Mouse (Mus musculus) ZHBTc4 (cell line): ENCODE results near the gene Tbx3.

ENCODE experiments used
- DNase-seq: peaks from one replicate; pipeline ENCODE4 v3.0.0-alpha.2; 2011; ENCODE audit warnings: low read depth, low spot score

Gene Tbx3

DNA sequence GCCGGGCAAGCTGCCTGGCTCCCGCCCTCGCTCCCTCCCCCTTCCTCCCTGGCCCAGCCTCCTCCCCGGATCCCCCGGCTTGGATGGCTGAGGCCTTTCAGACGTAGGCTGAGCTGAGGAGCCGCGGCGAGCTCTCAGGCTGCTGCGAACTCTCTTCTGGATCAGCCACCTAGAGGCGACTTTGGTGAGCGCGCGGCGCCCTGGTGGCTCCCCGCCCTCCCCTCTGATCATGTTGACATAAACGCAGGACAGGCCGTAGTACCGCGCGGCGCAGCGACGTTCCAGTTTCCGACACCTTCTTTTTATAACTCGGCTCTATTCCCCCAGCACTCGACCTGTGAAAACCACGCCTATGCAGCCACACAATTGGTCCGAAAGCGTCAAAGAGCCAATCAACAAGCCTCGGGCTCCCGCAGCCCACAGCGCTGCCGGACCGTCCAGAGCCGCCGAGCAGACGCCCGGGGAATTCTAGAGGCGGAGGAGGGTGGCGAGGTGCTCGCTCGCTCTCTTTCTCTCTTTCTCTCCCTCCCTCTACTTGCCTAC lies at the start of gene Tbx3:
Tbx3 (plus strand) TSS at position 104 of the 543 bp plus-strand sequence.
- peak; percentile 100 for DNase-seq

DNA sequence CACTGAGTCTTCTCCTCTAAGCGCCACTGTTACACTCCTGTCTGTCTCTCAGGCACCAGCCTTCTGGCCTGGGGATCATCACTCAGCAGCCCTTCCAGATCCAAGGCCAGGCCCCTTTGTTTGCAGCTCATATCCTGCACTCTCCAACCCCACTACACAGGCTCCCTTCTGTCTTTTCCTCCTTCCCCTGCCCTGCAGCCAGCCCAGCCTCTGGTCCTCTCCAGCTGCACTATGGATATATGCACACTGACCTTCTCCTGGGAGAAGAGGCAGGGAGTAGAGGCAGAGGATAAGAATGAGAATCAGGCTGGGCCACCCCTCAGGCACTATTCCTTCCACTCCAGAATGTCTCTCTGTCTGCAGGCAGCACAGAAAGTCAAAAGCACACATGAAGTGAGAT lies 48.4 kb upstream of the Tbx3 start:
- no peak for DNase-seq

DNA sequence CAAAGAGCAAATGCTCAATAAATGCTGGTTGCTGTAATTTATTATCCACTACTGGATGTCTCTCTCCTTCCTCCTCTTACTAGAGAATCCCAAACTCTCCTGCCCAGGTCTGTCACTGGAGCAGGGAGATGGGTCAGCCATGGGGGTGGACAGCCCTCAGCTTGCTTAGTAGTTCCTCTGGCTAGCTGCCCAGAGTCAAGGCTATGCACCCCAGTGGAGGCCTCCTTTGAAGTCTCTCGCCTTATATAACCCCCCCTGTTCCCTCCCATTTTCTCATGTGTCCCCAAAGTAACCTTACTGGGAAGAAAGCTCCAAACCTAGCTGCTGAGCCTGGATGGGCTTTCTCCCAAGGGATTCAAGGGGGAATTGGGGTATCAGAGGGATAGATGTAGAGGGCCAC lies 45.9 kb upstream of the Tbx3 start:
- DNase-seq, result no peak

DNA sequence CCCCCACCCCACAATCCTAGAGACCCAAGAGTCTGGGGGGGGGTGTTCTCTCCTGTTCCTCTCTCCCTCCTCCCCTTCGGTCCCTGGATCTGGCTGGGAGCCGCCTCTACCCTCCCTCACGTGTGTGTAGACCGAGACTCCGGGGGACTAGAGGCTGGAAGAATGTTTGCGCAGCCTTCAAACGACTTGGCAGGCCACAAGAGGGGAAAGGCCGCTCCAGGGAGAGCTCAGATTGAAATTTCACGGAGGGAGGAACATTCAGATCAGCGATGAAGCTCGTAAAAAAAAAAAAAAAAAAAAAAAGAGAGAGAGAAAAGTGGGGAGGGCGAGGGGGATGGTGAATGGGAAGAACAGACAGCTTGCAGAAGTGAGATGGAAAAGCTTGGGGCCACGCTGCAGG lies 44.9 kb upstream of the Tbx3 start:
- DNase-seq, result no peak

DNA sequence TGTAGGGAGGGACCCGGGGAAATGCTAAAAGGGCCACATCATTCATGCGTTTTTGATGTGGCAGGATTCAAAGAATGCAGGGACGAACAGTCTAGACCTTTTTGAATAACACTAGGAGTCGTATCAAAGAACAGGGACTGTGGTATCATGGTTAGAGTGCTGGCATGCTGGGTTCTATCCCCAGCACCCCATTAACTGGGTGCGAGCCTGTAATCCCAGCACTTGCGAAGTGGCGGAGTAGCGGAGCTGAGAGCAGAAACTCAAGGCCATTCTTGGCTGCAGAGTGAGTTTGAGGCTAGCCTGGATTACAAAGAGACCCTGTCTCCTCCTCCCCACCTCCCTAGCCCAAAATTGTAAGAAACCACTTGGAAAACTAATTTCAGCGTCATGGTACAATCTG lies 44.3 kb upstream of the Tbx3 start:
- no peak for DNase-seq

DNA sequence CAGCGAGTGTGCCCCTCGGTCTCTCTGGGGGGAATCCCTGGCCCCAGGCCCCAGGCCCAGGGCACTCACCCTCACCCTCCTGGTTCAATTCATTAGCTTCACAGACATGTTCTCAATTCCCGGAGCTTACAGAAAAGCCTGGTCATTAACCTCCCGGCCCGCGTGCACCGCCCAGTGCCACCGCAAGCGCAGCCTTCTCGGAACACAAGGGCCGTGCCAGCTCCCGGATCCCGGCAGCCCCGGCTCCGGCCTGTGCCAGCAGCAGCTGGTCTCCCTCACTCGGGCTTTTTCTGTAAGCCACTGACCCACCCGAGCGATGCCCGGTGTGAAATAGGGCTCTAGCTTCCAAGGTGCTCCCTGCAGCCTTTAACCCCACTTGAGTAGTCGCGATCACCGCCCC lies 43.8 kb upstream of the Tbx3 start:
- no peak for DNase-seq

DNA sequence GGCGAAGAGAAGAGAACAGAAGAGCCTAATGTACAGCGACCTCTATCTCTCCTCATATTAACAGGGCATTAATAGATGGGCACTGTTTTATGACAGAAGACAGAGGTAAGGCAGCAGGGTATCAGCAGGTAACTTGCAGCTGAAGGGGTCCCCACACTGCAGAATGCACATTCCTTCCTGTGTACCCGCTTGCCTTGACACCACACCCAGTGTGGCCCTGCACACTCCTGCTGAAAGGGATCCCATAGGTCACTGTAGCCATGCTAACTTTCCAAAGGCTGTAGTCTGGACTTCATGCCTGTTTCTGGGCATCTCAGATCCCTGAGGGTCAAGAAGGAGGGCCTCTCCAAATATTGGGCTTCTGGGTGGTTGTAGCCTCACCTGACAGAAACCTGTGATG lies 42.4 kb upstream of the Tbx3 start:
- DNase-seq, result no peak

DNA sequence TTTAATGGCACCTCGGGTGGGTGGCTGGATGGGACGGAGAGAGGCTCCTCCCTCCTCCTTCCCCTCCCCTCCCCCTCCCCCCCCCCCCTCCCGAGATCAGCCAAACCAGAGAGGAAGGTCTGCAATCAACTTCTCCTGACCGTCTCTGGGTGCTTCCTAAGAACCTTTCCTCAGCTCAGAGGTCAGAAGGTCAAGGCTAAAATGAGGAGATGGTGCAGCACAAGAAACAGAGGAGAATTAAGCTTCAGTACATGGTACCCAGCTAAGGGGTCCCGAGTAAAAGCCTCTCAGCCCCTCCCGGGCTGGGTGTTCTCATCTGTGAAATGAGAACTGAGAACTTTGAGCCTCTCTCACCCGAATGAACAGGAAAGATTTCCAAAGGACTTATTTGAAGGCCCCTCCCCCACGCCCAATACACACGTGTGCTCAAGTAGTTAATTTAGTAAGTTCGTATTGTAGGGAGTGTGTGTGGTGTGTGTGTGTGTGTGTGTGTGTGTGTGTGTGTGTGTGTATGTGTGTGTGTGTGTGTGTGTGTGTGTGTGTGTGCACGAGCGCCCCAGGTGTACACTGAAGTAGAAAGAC lies 41.6 kb upstream of the Tbx3 start:
- DNase-seq, result peak; percentile 80

DNA sequence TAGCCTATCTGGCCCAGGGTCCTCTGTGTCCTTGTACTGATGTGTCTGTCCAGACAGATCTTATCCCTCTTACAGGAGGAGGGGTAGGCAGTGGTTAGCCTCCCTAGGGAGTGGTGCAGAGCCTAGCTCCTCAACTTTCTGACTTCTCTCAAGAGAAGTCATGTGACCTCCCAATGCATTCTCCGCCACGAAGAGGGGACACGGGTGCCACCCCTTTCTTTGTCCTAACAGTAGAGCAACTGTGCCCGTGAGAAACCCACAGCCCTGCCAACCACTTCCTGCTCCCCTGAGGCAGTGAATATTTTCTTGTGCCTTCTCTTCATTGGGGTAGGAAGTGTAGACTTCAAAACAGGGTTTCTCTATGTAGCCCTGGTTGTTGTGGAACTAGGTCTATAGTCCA lies 36.9 kb upstream of the Tbx3 start:
- no peak for DNase-seq

DNA sequence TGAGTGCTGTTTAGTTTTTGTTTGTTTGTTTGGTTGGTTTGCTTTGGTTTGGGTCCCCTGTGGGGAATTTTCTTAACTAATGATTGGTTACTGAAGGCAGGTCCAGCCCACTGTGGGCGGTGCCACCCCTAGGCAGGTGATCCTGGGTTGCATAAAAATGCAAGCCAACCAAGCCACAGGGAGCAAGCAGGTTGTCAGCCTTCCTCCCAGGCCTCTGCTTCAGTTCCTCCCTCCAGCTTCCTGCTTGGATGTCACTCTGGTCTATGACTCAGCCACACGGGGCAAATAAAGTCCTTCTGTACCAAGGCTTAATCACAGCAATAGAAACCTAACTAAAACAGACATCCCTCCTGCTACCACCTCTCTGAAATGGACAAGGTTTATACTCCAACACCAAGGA lies 35.6 kb upstream of the Tbx3 start:
- peak; percentile 82 for DNase-seq

DNA sequence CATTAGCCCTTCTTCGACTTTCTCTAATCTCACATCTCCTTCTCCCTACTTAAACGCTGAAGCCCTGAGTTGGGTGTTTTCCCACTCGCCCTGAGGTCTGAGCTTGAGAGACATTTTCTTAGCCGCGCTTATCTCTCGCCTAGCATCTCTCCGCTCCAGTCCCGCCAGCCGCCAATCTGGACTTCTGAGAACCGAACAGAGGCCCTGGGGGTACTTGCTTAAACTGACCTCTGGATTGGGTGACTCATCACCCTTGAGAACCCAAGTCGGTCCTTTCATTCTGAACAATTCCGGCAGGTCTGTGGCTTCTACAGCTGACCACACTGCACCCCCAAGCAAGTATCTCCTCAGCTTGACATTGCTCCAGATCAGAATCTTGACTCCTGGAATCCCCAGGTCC lies 32.2 kb upstream of the Tbx3 start:
- no peak for DNase-seq

DNA sequence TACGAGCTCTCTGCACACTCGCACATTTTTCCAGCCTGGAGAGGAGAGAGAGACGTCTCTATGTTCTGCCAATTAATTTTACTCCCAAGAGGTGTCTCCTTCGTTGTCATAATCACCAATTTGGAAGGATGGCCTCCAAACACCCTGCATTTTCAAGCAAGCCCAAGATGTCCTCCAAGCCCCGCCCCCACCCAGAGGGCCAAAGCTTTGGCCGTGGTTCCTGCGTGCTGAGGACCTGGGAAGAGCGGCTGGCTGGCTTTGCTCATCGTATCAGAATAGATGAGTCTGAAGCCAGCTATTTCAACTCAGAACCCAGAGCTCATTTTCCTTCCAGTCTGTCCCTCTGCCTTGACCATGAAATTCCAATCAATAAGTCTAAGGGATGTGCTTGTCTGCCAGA lies 29.4 kb upstream of the Tbx3 start:
- DNase-seq, result peak; percentile 74

DNA sequence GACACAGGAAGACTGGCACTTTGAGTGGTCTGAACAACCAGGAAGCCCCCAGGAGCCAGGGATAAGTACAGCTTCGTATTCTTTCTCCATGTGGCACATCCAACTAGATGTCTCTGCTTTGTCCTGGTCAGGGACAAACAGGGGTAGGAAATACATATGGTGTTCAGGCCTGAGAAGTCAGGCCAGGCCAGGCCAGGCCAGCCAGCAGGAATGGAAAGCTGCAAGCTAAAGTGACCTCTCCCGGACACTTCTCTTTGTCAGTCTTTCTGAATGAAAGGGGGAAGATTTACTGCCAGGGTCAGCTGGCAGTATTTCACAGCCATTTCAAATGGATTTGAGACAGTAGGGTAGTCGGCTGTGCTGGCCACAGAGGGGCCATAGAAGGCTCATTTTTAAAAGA lies 28.8 kb upstream of the Tbx3 start:
- no peak for DNase-seq

DNA sequence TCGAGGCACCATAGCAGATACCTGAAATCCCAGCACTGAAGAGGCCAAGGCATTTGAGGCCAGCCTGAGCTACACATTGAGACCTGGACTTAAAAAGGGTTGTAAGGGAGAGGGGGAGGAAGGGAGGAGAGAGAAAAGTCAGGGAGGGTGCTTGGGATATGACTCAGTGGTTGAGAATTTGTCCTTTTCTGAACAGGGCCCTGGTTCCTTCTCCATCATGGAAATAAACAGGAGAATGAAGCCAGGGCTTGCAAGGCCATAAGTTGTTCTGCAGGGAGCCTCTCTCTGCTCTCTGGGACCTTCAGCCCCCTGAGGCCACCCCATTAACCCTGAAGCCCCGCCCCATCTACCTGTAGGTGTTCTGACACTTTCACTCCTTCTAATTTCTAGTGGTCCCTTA lies 23.5 kb upstream of the Tbx3 start:
- DNase-seq, result no peak

DNA sequence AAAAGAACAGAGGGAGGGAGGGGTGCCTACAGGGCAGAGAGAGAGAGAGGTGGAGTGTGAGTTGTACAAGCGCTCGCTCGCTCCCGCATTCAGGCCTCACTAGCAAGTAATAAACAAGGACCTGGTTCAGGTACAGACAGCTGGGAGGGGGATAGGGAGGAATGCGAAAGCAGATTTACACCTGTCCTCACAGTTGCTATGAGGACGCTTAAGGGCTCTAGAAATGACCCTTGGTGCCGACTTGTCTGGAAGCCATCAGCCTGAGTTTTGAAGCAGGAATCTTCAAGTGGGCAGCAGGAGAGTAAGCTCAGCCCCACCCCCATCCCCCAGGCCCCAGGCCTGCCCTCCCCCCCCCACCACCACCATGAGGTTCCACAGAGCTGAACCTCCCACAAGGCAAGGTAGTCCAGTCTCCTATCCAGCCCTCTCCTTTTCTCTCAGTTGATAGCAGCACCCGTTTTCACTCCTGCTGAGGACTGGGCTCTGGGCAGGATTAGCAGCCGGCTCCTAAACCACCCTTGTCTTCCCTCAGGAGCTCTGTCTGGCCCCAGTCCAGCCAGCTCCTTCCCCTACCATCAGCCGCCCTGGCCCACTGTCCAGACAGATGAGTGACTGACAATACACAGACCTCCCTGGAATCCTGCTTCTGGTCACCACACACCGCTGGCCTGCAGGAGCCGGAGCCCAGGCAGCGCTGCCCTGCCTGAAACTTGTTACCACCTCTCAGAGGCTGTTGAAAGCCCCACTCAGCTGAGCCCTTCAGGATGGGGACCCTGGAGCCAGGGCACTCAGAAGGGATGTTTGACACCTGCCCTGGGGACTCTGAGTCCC lies 19.1 kb upstream of the Tbx3 start:
- no peak for DNase-seq

DNA sequence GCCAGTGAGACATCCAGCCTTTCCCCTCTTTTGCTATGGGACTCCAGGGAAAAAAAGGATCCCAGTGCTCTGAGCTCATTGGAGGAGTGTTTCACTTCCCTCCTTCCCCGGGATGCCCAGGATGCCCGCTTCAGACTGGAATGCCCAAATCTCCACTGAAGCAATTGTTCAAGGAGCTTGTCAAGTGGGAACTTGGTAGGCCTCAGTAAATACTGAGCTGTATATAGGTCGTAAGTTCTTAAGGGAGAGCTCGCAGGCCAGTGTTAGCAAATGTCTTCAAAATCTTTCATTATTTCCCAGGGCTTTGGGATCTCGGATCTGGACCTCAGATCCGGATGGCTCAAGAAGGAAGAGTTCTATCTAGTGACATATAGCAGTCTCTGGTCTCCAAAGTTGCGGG lies 14.1 kb upstream of the Tbx3 start:
- no peak for DNase-seq

DNA sequence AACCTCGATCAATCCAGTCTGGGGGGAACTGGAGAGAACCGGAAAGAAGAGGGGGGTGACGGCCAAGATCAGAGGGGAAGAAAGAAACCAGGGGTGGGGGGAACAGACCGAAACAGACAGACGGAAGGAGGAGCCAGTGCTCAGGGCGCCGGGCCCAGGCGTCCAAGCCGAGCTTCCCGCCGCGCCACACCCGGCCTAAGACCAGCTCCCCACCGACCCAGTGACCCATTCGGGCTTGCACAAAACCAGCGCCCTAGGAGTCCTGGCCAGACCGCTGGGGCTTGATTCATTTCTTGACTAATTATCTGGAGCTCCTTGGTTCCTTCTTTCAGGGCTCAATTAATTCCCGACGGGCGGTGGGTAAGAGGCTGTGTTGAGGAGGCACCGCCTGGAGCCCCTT lies 13.6 kb upstream of the Tbx3 start:
- peak; percentile 75 for DNase-seq

DNA sequence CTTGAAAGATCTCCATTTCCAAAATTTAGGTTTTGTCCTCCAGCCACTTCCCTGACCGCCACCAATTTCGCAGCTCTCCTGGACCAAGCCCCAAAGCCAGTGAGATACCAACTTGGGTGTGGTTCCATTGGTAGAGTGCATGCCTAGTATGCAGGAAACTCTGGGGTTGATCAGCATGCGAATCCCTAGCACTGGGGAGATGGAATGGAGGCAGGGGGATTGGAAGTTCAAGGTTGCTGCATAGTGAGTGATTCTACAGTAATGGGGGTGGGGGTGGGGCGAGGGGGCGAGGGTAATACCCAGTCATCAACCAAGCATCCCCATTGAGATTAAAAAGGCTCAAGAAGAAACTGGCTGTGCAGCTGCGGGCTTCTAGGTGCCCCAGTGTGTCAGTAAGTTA lies 13.1 kb upstream of the Tbx3 start:
- peak; percentile 92 for DNase-seq

DNA sequence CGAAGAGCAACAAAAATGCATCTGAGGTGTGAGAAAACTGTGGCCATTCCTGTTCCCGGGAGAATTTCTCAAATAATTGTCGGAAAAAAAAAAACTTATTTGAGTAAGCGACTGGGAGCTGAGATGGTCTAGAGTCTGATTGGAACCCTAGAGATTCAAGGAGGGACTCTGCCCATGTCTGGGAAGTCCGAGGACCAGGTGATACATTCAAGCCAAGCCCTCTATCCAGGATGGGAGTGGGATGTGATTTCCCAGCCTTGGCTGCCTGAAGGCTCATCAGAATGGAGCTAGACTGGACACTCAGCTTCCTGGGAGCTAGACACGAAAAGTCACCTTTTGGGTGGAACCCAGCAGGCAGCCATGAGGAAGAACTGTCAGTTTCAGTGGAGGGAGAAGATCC lies 12.7 kb upstream of the Tbx3 start:
- peak; percentile 42 for DNase-seq

DNA sequence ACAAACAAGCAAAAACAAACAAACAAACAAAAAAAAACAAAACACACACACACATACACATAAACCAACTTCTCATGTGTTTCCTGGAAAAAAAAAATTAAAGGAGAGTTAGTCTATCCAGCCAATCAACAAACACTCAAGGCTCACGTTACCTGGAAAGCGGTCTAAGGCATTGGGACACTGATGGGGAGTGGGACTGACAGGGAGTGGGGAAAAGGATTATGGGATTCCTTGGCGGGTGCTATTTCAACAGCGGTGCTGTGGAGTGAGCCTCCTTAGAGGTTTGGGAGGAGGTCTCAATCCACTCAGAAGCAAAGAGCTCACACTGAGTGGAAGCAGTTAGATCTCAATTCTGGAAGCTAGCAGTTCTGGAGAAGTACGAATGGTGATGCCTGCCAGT lies 12.1 kb upstream of the Tbx3 start:
- DNase-seq, result peak; percentile 74

DNA sequence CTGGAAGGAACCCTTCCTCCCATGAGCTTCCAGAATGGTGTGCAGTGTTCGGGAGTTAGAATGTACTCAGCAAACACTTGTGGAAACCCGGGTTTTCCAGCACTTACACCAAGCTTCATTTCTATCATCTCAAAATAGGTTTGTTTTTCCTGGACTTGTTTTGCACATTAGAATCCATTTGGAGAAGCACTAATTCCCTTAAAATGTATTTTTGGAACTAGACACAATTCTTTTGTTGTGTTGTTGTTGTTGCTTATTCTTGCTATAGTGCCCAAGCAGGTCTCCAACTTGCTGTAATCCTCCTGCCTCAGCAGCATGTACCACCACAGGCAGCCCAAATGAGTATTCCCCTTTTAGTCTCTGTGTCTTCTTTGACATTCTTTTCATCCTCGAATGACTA lies 11.4 kb upstream of the Tbx3 start:
- no peak for DNase-seq

DNA sequence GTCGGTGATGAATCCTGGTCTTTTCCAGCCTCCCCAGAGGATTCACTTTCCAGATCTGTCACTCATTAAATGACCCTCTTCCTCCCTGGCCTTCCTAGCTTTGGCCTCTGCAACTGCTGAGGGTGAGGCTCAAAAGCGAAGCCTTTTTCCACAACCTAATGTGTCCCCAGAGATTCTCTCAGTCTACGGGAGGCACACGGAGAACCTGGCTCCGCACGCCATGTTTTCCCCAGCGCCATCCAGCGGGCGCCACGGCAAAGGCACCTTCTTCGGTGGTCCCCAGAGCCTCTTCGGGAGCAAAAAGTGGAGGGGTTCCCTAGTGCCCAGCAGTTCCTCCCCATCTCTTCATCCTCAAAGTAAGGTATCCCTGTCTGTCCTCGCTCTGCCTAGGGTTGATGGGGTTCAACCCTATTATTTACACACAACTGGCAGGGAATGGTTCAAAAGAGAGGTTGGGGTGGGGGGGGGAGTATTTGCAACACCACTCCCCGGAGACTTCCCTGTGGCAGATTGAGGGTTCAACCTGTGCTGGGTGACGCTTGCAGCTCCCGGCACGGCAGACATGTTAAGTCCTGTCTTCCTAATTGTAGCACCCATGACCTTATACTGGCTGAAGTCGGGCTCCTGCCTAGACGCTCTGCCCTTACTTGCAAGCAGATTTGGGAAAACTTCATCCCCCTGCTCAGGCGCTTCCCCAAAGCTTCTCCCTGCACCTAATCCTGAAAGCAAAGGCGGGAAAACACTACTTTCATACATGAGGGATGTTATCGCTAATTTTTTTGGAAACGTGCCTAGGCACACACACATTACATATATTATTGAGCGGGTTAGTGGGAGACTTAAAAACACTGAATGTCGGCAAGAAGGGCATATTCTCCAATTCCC lies 9.7 kb upstream of the Tbx3 start:
- peak; percentile 78 for DNase-seq
